Mouse (Mus musculus) thymus, postnatal 0 days (tissue): ENCODE results near the gene Lpar2. TPM values are rescaled to one million over a fixed set of nuclear protein-coding genes. Genes with fewer than 3 reads are reported as not detected.
A peak's percentile ranks its signal among the peaks of the same experiment; 100 is the strongest.

Experiments
- DNase-seq: peaks from one replicate; pipeline ENCODE4 v3.0.0-alpha.2; 2015; ENCODE audit warnings: low spot score
- polyA plus RNA-seq: library from polyadenylated mRNA; unstranded; fragments of >200 nt; fragmentation: Nextera tagmentation; extraction: Ambion mirVana; gene quantifications from 2 replicates; pipeline ENCODE4 v1.2.1, GENCODE M21; 2015

Gene Lpar2
- polyA plus RNA-seq, 1 experiment from 2014 or later = 0.53 TPM

DNA sequence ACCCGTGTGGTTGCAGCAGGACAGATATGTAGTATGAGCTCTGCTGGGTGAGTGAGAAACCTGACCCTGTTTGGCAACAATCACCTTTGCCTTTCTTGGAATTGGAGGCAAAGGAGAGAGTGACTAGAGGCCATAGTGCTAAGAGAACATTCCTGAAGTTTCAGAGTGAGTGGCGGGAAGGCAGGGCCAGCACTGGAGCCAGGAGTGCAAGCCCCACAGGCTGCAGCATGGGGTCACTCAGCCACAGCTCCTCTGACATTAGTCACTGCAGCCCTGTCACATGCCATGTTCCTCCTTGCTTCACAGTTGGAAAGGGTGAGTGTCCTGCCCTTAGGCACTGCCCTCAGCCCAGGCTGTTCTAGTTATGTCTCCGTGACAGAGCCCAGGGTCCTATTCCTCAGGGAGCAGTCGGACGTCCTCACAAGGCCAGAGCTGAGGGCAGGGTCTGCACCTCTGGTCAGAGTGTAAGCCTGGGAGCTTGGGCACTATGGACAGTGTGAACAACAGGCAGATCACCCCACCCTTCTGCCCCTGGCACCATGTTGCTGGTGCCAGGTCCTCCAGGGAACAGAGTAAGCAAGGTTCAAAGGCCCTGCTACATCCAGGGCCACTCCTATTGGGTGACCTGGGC is 45.6 kb downstream of the Lpar2 start:
- DNase-seq = no peak

DNA sequence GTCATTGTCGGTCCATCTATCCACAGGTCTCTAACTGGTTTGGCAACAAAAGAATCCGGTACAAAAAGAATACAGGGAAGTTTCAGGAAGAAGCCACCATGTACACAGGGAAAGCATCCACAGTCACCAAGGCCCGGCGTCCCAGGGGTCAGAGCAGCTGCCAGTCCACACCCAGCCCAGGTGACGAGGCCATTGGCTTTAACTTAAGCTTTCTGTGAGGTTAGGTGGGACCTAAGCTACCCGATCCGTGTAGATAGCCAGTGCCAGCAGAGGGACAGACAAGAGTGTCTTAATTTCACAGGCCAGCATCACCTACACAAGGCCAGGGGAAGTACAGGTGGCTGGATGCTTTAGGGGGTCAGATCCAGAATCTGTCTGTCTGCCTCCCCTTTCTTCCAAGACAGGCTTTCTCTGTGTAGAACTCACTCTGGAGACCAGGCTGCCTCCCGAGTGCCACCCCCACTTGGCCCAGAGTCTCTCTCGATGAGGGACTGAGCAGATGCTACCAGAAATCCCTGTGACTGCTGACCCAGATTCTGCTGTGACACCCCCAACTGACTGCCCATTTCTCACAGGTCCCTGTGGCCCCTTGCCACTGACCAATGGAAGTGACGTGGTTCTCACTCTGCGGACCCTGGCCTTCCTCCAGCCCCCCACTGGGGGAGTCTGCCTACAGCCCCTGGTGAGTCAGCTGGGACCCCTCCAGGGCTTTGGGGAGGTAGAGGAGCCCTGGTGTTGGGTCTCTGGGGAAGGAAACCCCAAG is 48.0 kb downstream of the Lpar2 start:
- no peak for DNase-seq

DNA sequence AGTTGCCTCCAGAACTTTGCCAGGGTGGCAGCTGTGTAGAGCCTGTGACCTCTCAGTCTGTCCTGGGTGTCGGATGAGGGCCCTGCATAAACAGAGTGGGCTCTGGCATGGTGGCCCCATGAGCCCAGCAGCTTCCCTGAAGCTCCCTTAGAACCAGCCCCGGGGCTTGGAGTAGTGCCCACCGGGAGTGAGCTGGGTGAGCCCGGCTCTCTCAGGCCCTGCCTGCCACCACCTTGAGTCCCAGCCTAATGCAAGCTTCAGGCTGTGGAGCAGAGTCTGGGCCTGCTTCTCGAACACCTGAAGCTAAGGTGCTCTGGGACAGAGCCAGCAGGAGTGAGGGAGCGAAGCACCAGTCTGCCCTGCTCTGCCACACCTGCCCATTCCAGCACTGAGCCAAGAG is 48.7 kb downstream of the Lpar2 start:
- DNase-seq = no peak

DNA sequence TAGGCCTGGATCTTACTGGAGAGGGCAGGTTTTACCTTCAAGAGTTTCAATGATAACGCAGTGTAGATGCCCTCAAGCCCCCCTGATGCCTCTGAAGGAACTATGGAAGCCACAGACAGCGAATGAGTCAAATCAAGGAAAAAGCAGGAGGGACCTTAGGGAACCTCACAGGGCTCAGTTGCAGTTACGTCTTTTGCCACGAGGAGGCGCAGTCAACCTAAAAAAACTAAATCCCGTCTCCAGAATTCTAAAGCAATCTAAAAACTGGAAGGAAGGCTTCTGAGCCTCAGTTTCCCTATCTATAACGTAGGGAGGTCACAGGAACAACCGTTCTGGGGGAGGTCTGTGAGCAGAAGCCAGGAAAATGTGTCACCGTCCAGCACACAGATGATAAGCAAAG is 51.9 kb downstream of the Lpar2 start:
- DNase-seq = peak; percentile 64

DNA sequence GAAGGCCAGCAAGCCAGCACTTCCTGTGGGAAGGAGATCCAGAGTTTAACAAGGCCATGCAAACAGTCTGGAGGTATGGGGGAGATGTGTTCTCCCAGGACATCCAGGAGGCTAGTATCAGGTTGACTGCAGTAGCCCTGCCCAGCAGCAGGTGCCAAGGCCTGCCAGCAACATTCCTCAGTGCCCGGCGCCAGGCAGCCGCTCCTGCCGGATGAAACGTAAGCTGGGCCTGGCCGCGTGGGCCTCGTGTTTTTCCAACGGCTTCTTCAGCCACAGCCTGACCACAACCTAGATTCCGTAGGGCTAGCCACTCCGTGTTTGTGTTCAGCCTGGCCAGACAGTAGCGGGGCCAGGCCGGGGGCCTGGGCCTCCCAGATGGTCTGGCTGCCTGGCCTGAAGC is 52.4 kb downstream of the Lpar2 start:
- DNase-seq = no peak

DNA sequence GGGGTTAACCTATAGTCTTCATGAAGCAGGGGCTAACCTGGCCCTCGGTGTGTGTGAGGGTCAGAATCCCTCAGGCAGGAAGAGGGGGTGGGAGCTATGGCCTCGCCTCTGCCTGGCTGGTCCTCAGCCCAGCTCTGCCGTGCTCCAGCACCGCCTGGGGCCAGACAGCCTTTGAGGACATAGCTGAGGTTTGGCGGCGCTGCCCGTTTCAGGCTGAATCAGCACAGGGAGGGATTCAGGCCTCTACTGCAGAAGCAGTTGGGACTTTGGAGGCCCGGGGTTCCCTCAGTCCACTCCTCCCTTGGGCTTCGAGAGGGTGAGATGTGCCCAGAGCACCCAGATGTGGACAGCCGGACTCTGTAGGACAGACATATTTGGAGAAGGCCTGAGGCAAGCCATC is 53.9 kb downstream of the Lpar2 start:
- no peak for DNase-seq

DNA sequence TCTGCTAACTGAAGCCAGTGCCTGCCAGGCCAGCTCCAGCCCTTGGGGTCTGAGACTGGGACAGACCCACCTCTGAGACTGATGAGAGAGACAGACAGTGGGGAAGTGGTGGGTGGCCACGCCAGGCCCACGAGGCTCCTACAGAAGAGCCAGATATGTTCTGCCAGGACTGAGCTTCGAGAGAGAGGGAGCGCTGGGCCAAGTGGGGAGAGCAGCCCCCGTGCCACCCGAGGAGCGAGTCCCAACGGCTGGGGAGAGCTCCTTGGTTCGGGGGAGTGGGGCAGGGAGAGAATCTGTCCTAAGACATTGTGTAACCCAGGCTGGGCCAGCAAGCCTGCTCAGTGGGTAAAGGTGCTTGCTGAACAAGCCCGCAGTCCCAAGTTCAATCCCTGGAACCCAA is 54.7 kb downstream of the Lpar2 start:
- DNase-seq = no peak

DNA sequence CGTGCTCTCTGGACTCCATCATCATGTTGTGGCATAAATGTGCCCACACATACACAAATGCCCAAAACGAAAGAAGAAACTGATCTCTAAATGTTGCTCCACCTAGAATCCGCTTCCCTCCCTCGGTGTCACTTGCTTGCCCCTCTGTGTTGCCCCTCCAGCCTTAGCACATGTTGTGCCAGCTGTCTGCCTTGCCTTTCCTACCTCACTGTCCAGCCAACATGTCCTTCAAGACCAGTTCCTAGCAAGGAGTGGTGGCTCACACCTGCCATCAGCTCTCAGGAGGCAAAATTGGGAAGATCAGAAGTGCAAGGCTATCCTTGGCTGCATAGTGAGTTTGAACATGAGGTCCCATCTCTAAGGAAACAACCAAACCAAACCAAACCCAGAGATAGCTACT is 55.2 kb downstream of the Lpar2 start:
- no peak for DNase-seq

DNA sequence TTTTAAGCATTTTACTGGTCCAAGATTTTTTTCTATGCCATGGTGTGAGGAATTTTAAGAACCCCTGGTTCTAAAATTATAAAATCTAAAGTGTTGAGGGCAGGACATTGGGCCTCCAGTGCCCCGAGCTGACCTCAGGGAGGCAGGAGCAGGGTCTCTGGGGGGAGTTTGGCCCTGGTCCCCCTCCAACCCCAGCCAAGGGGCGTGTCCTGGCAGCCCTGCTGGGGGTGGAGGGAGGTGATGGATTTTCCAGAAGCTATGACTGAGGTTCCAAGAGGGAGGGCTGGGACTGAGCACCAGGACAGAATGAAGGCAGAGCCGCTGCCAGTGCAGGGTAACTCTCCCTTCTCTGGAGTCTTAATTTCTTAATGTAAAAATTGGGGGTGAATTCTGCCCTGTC is 55.8 kb downstream of the Lpar2 start:
- no peak for DNase-seq

DNA sequence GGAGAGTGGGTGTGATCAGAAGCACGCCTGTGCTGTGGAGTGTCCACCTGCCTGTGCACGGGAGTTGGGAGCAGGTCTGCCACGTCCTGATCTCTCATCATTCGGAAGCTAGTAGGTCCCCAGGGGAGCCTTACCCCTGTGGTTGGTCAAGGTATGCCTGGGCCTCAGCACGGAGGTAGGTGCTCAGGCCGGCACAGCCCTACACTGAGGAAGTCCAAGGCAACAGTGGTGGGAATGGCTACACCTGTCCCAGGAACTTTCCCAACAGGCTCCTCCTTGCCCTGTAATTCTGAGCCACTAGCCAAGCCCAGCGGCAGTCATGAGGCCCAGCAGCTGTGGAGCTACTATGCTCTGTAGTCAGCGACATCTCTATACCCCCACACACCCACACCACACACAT is 57.4 kb downstream of the Lpar2 start:
- DNase-seq = no peak

Other genes starting within 250 kb of the Lpar2 start
- 20.1 and 20.7 TPM in 2 replicates for gene Zfp868, start 196.9 kb upstream of the Lpar2 start, polyA plus RNA-seq
- gene Zfp964, start 167.9 kb upstream of the Lpar2 start, polyA plus RNA-seq = 0.48 and 0.54 TPM in 2 replicates
- 23.7 and 26.3 TPM in 2 replicates for gene Zfp869, start 111.7 kb upstream of the Lpar2 start, polyA plus RNA-seq
- 5.3 and 5.4 TPM in 2 replicates for gene Zfp963, start 72.5 kb upstream of the Lpar2 start, polyA plus RNA-seq
- gene Gm20422, start 47.5 kb upstream of the Lpar2 start, polyA plus RNA-seq = 0.33 and 1.3 TPM in 2 replicates
- gene Atp13a1, start 31.3 kb upstream of the Lpar2 start, polyA plus RNA-seq = 37.2 and 39.2 TPM in 2 replicates
- gene Zfp866, start 31.3 kb upstream of the Lpar2 start, polyA plus RNA-seq = 18.3 and 22.1 TPM in 2 replicates
- 30.9 and 35.0 TPM in 2 replicates for gene Gmip, start 13.8 kb upstream of the Lpar2 start, polyA plus RNA-seq
- gene Pbx4, start 10.1 kb downstream of the Lpar2 start, polyA plus RNA-seq = 15.1 and 18.3 TPM in 2 replicates
- 0.09 and 0.16 TPM in 2 replicates for gene Cilp2, start 65.3 kb downstream of the Lpar2 start, polyA plus RNA-seq
- 5.0 and 5.1 TPM in 2 replicates for gene Tssk6, start 79.8 kb downstream of the Lpar2 start, polyA plus RNA-seq
- 228 and 241 TPM in 2 replicates for gene Ndufa13, start 80.1 kb downstream of the Lpar2 start, polyA plus RNA-seq
- gene Yjefn3, start 80.3 kb downstream of the Lpar2 start, polyA plus RNA-seq = 3.7 and 4.0 TPM in 2 replicates
- 60.6 and 60.8 TPM in 2 replicates for gene Gatad2a, start 174.0 kb downstream of the Lpar2 start, polyA plus RNA-seq
- gene Mau2, start 220.3 kb downstream of the Lpar2 start, polyA plus RNA-seq = 45.2 and 50.5 TPM in 2 replicates
- gene Sugp1, start 220.4 kb downstream of the Lpar2 start, polyA plus RNA-seq = 40.7 and 44.3 TPM in 2 replicates